Mouse (Mus musculus) right cerebral cortex, adult 2 months (tissue): ENCODE measurements around the gene Bace1.
"Not testable (repeated sequence)": the region's sequence is repeated elsewhere in the genome, so short reads cannot be mapped to it uniquely, and the experiment has no call there.

Experiments
- DNase-seq, 2 experiments: peaks; one replicate each; pipeline ENCODE4 v3.0.0; 2021 to 2022; ENCODE audit warnings: low spot score in 2 of 2

Gene Bace1

GRCm38 (mm10) chr9:45838069-45838433 lies 329 bp upstream of the Bace1 start:
- DNase-seq: no peak

GRCm38 (mm10) chr9:45839139-45839981 lies 980 bp downstream of the Bace1 start:
- no peak for DNase-seq

GRCm38 (mm10) chr9:45839982-45840300 lies 1.6 kb downstream of the Bace1 start:
- no peak for DNase-seq

GRCm38 (mm10) chr9:45840331-45840730 lies 2.0 kb downstream of the Bace1 start:
- DNase-seq: no peak

GRCm38 (mm10) chr9:45841458-45841857 lies 3.1 kb downstream of the Bace1 start:
- no peak for DNase-seq

- no peak for DNase-seq
Observed at GRCm38 (mm10) chr9:45843007-45843406, 4.6 kb downstream of the Bace1 start.

- DNase-seq: no peak
Observed at GRCm38 (mm10) chr9:45843780-45844179, 5.4 kb downstream of the Bace1 start.

- DNase-seq: no peak
Observed at GRCm38 (mm10) chr9:45845541-45845940, 7.2 kb downstream of the Bace1 start.

- DNase-seq: not testable (repeated sequence)
Observed at GRCm38 (mm10) chr9:45846176-45846575, 7.8 kb downstream of the Bace1 start.

- no peak for DNase-seq
Observed at GRCm38 (mm10) chr9:45846891-45847460, 8.6 kb downstream of the Bace1 start.

GRCm38 (mm10) chr9:45849528-45850408 lies 11.4 kb downstream of the Bace1 start:
- DNase-seq: peak; percentile 74 to 75

- no peak for DNase-seq
Observed at GRCm38 (mm10) chr9:45850528-45851155, 12.3 kb downstream of the Bace1 start.

- DNase-seq: no peak
Observed at GRCm38 (mm10) chr9:45851330-45851729, 12.9 kb downstream of the Bace1 start.

GRCm38 (mm10) chr9:45851776-45852175 lies 13.4 kb downstream of the Bace1 start:
- no peak for DNase-seq

- DNase-seq: no peak
Observed at GRCm38 (mm10) chr9:45853695-45854094, 15.3 kb downstream of the Bace1 start.

- DNase-seq: no peak
Observed at GRCm38 (mm10) chr9:45854136-45854535, 15.8 kb downstream of the Bace1 start.

- no peak for DNase-seq
Observed at GRCm38 (mm10) chr9:45859364-45859763, 21.0 kb downstream of the Bace1 start.

GRCm38 (mm10) chr9:45861813-45862212 lies 23.4 kb downstream of the Bace1 start:
- no peak for DNase-seq

- no peak for DNase-seq
Observed at GRCm38 (mm10) chr9:45869181-45869580, 30.8 kb downstream of the Bace1 start.

- no peak for DNase-seq
Observed at GRCm38 (mm10) chr9:45870265-45870664, 31.9 kb downstream of the Bace1 start.

- DNase-seq: no peak
Observed at GRCm38 (mm10) chr9:45877928-45878327, 39.5 kb downstream of the Bace1 start.

- DNase-seq: no peak
Observed at GRCm38 (mm10) chr9:45893681-45894080, 55.3 kb downstream of the Bace1 start.
